In genomic region chr11:52251770-52252169, GRCm38 (mm10) we compare ENCODE assay signal across 34 mouse cellular contexts. TPM values are rescaled to one million over a fixed set of nuclear protein-coding genes. Genes with fewer than 3 reads are reported as not detected.
A peak's percentile ranks its signal among the peaks of the same experiment; 100 is the strongest.
DNase-seq lines count a peak whose midpoint lies in the region; ATAC-seq and TF ChIP-seq lines count a peak whose summit lies in the region.
"Had no signal": no experiment of that assay in that cellular context is flagged by ENCODE, and none has a peak within 500 bp of the region (broad histone marks: within the 10 kb centered on the region; RNA-seq: fewer than 3 reads in every experiment).

No protein-coding gene starts in this region.

- no peak for TF ChIP-seq POLR2A in limb, embryonic 14.5 days (IDR thresholded peaks at IDR 0.05; ENCODE audit: borderline replicate concordance, extremely low read depth, insufficient read depth, insufficient read length)

- 0 out of 2 replicates have a peak overlapping the region, but pooled peaks have one; percentile 12 for H3K9ac ChIP-seq in lung, postnatal 0 days (replicated peaks; ENCODE audit: low read depth)
- H3K9ac ChIP-seq in limb, embryonic 14.5 days (ENCODE audit: low read depth, low read length, severe bottlenecking): no peak overlapping the region
- H3K9ac ChIP-seq: embryonic facial prominence, embryonic 13.5 days; forebrain, embryonic 15.5 days; heart, embryonic 13.5 days; hindbrain, embryonic 14.5 days; limb, embryonic 12.5 days; lung, embryonic 15.5 days; midbrain, embryonic 12.5 days had no signal

- DNase-seq in lung, postnatal 0 days (ENCODE audit: low spot score): no peak
- no peak for DNase-seq in lung, postnatal 4 days
- DNase-seq in limb, embryonic 14.5 days (ENCODE audit: low spot score): no peak
- peak; percentile 34 for DNase-seq in thymus, postnatal 0 days (ENCODE audit: low spot score)
- DNase-seq in spleen, adult 18-20 months: no peak
- DNase-seq in natural killer cell, adult 2 months (ENCODE audit: low spot score in 2 of 2): no peak
- DNase-seq in forebrain, embryonic 10.5 days (ENCODE audit: extremely low spot score, low spot score): no peak
- DNase-seq: adrenal gland, postnatal 14 days; cerebellum, adult 11-12 months; cerebellum, adult 9-11 months; embryo, embryonic 11 days; gastrocnemius, adult 2 months; gastrocnemius, postnatal 36 days; heart, adult 2 months; heart, postnatal 10 days; kidney, adult 11 months; kidney, postnatal 14 days; layer of hippocampus, adult 9-11 months; lung, postnatal 36 days had no signal

- no peak for TF ChIP-seq EP300 in lung, postnatal 0 days (IDR thresholded peaks at IDR 0.05)

- ATAC-seq in lung, postnatal 0 days: no peak
- ATAC-seq in limb, embryonic 14.5 days (ENCODE audit: low FRiP score, low read depth): 0 out of 2 replicates have a peak, but pooled peaks have one; percentile 21
- ATAC-seq: CD4-positive, CD25-positive, alpha-beta regulatory T cell, adult 4 months; forebrain, embryonic 15.5 days had no signal

- H3K27ac ChIP-seq in lung, postnatal 0 days (ENCODE audit: low read length): no peak overlapping the region; the same call in 1 of the 2 replicates
- H3K27ac ChIP-seq in limb, embryonic 14.5 days (replicated peaks; ENCODE audit: low read depth, low read length): no peak overlapping the region
- no peak overlapping the region for H3K27ac ChIP-seq in forebrain, embryonic 10.5 days
- H3K27ac ChIP-seq: embryonic facial prominence, embryonic 13.5 days; forebrain, embryonic 15.5 days; heart, adult 2 months; heart, embryonic 13.5 days; hindbrain, embryonic 14.5 days; limb, embryonic 12.5 days; lung, embryonic 15.5 days; midbrain, embryonic 12.5 days had no signal

- TF ChIP-seq CTCF in lung, postnatal 0 days (IDR thresholded peaks at IDR 0.05): no peak

- H3K9me3 ChIP-seq in lung, postnatal 0 days (ENCODE audit: low read length): no peaks in the 10 kb centered on the region
- no peaks in the 10 kb centered on the region for H3K9me3 ChIP-seq in limb, embryonic 14.5 days (ENCODE audit: control insufficient read depth, low read length)
- H3K9me3 ChIP-seq in forebrain, embryonic 10.5 days: no peaks in the 10 kb centered on the region
- H3K9me3 ChIP-seq: embryonic facial prominence, embryonic 13.5 days; forebrain, embryonic 15.5 days; heart, embryonic 13.5 days; limb, embryonic 12.5 days; lung, embryonic 15.5 days; megakaryocyte, embryonic 14.5 days; midbrain, embryonic 12.5 days had no signal

- no peak overlapping the region for H3K4me2 ChIP-seq in lung, postnatal 0 days (replicated peaks; ENCODE audit: low read depth, low read length)
- no peak overlapping the region for H3K4me2 ChIP-seq in limb, embryonic 14.5 days (replicated peaks; ENCODE audit: low read depth, low read length, severe bottlenecking)
- H3K4me2 ChIP-seq: embryonic facial prominence, embryonic 13.5 days; forebrain, embryonic 15.5 days; heart, embryonic 13.5 days; hindbrain, embryonic 14.5 days; limb, embryonic 12.5 days; liver, embryonic 11.5 days; lung, embryonic 15.5 days; midbrain, embryonic 12.5 days had no signal

- H3K4me1 ChIP-seq in lung, postnatal 0 days (ENCODE audit: insufficient read depth, low read depth, low read length): peaks cover 5% of the 10 kb centered on the region; the same call in 1 of the 2 replicates
- no peaks in the 10 kb centered on the region for H3K4me1 ChIP-seq in limb, embryonic 14.5 days (ENCODE audit: control insufficient read depth, insufficient read depth, low read length)
- no peaks in the 10 kb centered on the region for H3K4me1 ChIP-seq in forebrain, embryonic 10.5 days
- H3K4me1 ChIP-seq: embryonic facial prominence, embryonic 13.5 days; forebrain, embryonic 15.5 days; limb, embryonic 12.5 days; midbrain, embryonic 12.5 days had no signal

- no peak overlapping the region for H3K4me3 ChIP-seq in lung, postnatal 0 days (ENCODE audit: low read depth, low read length)
- H3K4me3 ChIP-seq in limb, embryonic 14.5 days (replicated peaks; ENCODE audit: low read length): no peak overlapping the region
- no peak overlapping the region for H3K4me3 ChIP-seq in forebrain, embryonic 10.5 days
- H3K4me3 ChIP-seq: embryonic facial prominence, embryonic 13.5 days; forebrain, embryonic 15.5 days; gastrocnemius, adult 2 months; heart, adult 2 months; heart, embryonic 13.5 days; limb, embryonic 12.5 days; lung, embryonic 15.5 days; megakaryocyte, embryonic 14.5 days; midbrain, embryonic 12.5 days had no signal

- H3K36me3 ChIP-seq in lung, postnatal 0 days (ENCODE audit: insufficient read depth, low read length): peaks cover 16% of the 10 kb centered on the region
- peaks cover 37% of the 10 kb centered on the region for H3K36me3 ChIP-seq in limb, embryonic 14.5 days (ENCODE audit: control insufficient read depth, insufficient read depth, low read length)
- H3K36me3 ChIP-seq in forebrain, embryonic 10.5 days (replicated peaks): peaks cover 70% of the 10 kb centered on the region

- no peaks in the 10 kb centered on the region for H3K27me3 ChIP-seq in lung, postnatal 0 days (replicated peaks; ENCODE audit: insufficient read depth, low read length)
- H3K27me3 ChIP-seq in limb, embryonic 14.5 days (ENCODE audit: control insufficient read depth, insufficient read depth, low read length): no peaks in the 10 kb centered on the region
- H3K27me3 ChIP-seq in forebrain, embryonic 10.5 days (ENCODE audit: poor library complexity, severe bottlenecking): no peaks in the 10 kb centered on the region
- H3K27me3 ChIP-seq: embryonic facial prominence, embryonic 13.5 days; forebrain, embryonic 15.5 days; heart, embryonic 13.5 days; limb, embryonic 12.5 days; lung, embryonic 15.5 days; midbrain, embryonic 12.5 days had no signal

- 65% methylated on average over 5 of the region's 5 CpGs for WGBS in lung, postnatal 0 days
- WGBS in limb, embryonic 14.5 days: 80% methylated on average over 5 of the region's 5 CpGs
- 83% methylated on average over 5 of the region's 5 CpGs for WGBS in forebrain, embryonic 10.5 days

RNA-seq across cellular contexts. Expression of gene Skp1a, which starts 20.0 kb away (rescaled TPM):
- polyA plus RNA-seq in lung, postnatal 0 days (2015; fragmentation: Nextera tagmentation; extraction: Ambion mirVana): 552 and 571 TPM in 2 replicates
- polyA plus RNA-seq in limb, embryonic 14.5 days (2012; rRNA removed): 134 and 172 TPM in 2 replicates
- polyA plus RNA-seq in limb, embryonic 14.5 days (2014; fragmentation: Nextera tagmentation; extraction: Ambion mirVana): 746 and 751 TPM in 2 replicates
- polyA plus RNA-seq in thymus, postnatal 0 days (2015; fragmentation: Nextera tagmentation; extraction: Ambion mirVana): 1,041 and 1,103 TPM in 2 replicates
- 906 and 908 TPM in 2 replicates for polyA plus RNA-seq in forebrain, embryonic 10.5 days (2016; fragmentation: Nextera tagmentation; extraction: Ambion mirVana)

RNA-seq across cellular contexts. Expression of gene Tcf7, which starts 31.0 kb away (rescaled TPM):
- 14.7 and 14.8 TPM in 2 replicates for polyA plus RNA-seq in lung, postnatal 0 days (2015; fragmentation: Nextera tagmentation; extraction: Ambion mirVana)
- 14.0 and 17.6 TPM in 2 replicates for polyA plus RNA-seq in limb, embryonic 14.5 days (2012; rRNA removed)
- polyA plus RNA-seq in limb, embryonic 14.5 days (2014; fragmentation: Nextera tagmentation; extraction: Ambion mirVana): 13.2 and 14.4 TPM in 2 replicates
- 1,084 and 1,272 TPM in 2 replicates for polyA plus RNA-seq in thymus, postnatal 0 days (2015; fragmentation: Nextera tagmentation; extraction: Ambion mirVana)
- 8.1 and 8.8 TPM in 2 replicates for polyA plus RNA-seq in forebrain, embryonic 10.5 days (2016; fragmentation: Nextera tagmentation; extraction: Ambion mirVana)

RNA-seq across cellular contexts. Expression of gene Olfr1371, which starts 38.0 kb away (rescaled TPM):
- not detected in 2 replicates for polyA plus RNA-seq in lung, postnatal 0 days (2015; fragmentation: Nextera tagmentation; extraction: Ambion mirVana)
- polyA plus RNA-seq in limb, embryonic 14.5 days (2012; rRNA removed): not detected in 2 replicates
- polyA plus RNA-seq in limb, embryonic 14.5 days (2014; fragmentation: Nextera tagmentation; extraction: Ambion mirVana): not detected in 2 replicates
- polyA plus RNA-seq in thymus, postnatal 0 days (2015; fragmentation: Nextera tagmentation; extraction: Ambion mirVana): not detected in 2 replicates
- not detected in 2 replicates for polyA plus RNA-seq in forebrain, embryonic 10.5 days (2016; fragmentation: Nextera tagmentation; extraction: Ambion mirVana)
- polyA plus RNA-seq: CD4-positive, CD25-positive, alpha-beta regulatory T cell, adult 4 months; embryonic facial prominence, embryonic 13.5 days; forebrain, embryonic 15.5 days; frontal cortex, adult 2 months; heart, adult 2 months; heart, embryonic 13.5 days; hindbrain, embryonic 14.5 days; kidney, embryonic 14.5 days; limb, embryonic 12.5 days; liver, embryonic 11.5 days; liver, embryonic 16.5 days; lung, embryonic 15.5 days; midbrain, embryonic 12.5 days; neural tube, embryonic 11.5 days; spleen, adult 2 months had no signal

Comparison
In these comparisons a context has a peak if more than half of its experiments do, and no peak if none do; other contexts are left out.
1. RNA of gene Tcf7, which starts 31.0 kb away (polyA plus RNA-seq): 1,084 to 1,272 TPM in thymus, postnatal 0 days; 14.7 to 14.8 TPM in lung, postnatal 0 days, 13.2 to 17.6 TPM in limb, embryonic 14.5 days and 8.1 to 8.8 TPM in forebrain, embryonic 10.5 days; every median in the first group is over 10 times any median in the second.